Mouse (Mus musculus): ENCODE measurements around the gene Nceh1. TPM values are rescaled to one million over a fixed set of nuclear protein-coding genes. Genes with fewer than 3 reads are reported as not detected.

The Nceh1 gene
- polyA plus RNA-seq, 1 experiment from 2014 or later, result 3.0 TPM

GRCm38 (mm10) chr3:27249030-27249429, 66.3 kb downstream of the Nceh1 start:
- Histone ChIP-seq H3K4me1 (replicated peaks; ENCODE audit: control insufficient read depth, insufficient read depth, low read length) (no peaks in the 10 kb centered on the region), H3K9ac (ENCODE audit: low read depth, low read length) (no peak overlapping the region), H3K4me3 (ENCODE audit: low read depth, low read length) (no peak overlapping the region), H3K4me2 (replicated peaks; ENCODE audit: low read depth, low read length) (no peak overlapping the region), H3K27ac (ENCODE audit: low read depth, low read length) (no peak overlapping the region), H3K27me3 (ENCODE audit: control insufficient read depth, insufficient read depth, low read length) (no peaks in the 10 kb centered on the region), H3K9me3 (ENCODE audit: control insufficient read depth, low read length) (no peaks in the 10 kb centered on the region), H3K36me3 (ENCODE audit: control insufficient read depth, insufficient read depth, low read length) (no peaks in the 10 kb centered on the region)
- no peak for ATAC-seq (ENCODE audit: low FRiP score)
- WGBS, result 87% methylated on average over 9 of the region's 9 CpGs
- no peak for DNase-seq (ENCODE audit: low spot score)

GRCm38 (mm10) chr3:27250936-27251335, 68.2 kb downstream of the Nceh1 start:
- 52% methylated on average over 7 of the region's 7 CpGs for WGBS
- no peaks in the 10 kb centered on the region for H3K27me3 ChIP-seq (ENCODE audit: control insufficient read depth, insufficient read depth, low read length)
- no peak for ATAC-seq (ENCODE audit: low FRiP score)
- no peak overlapping the region for H3K9ac ChIP-seq (ENCODE audit: low read depth, low read length)
- H3K27ac ChIP-seq (ENCODE audit: low read depth, low read length), result no peak overlapping the region
- no peaks in the 10 kb centered on the region for H3K36me3 ChIP-seq (ENCODE audit: control insufficient read depth, insufficient read depth, low read length)
- H3K4me2 ChIP-seq (replicated peaks; ENCODE audit: low read depth, low read length), result no peak overlapping the region
- H3K9me3 ChIP-seq (ENCODE audit: control insufficient read depth, low read length), result no peaks in the 10 kb centered on the region
- no peaks in the 10 kb centered on the region for H3K4me1 ChIP-seq (replicated peaks; ENCODE audit: control insufficient read depth, insufficient read depth, low read length)
- no peak overlapping the region for H3K4me3 ChIP-seq (ENCODE audit: low read depth, low read length)
- peak; percentile 20 for DNase-seq (ENCODE audit: low spot score)

GRCm38 (mm10) chr3:27258461-27258860, 75.7 kb downstream of the Nceh1 start:
- H3K36me3 ChIP-seq (ENCODE audit: control insufficient read depth, insufficient read depth, low read length), result no peaks in the 10 kb centered on the region
- H3K4me1 ChIP-seq (replicated peaks; ENCODE audit: control insufficient read depth, insufficient read depth, low read length), result no peaks in the 10 kb centered on the region
- WGBS, result 85% methylated on average over 10 of the region's 10 CpGs

GRCm38 (mm10) chr3:27260393-27260792, 77.6 kb downstream of the Nceh1 start:
- Histone ChIP-seq H3K9ac (ENCODE audit: low read depth, low read length) (no peak overlapping the region), H3K4me3 (ENCODE audit: low read depth, low read length) (no peak overlapping the region), H3K27me3 (ENCODE audit: control insufficient read depth, insufficient read depth, low read length) (no peaks in the 10 kb centered on the region), H3K27ac (ENCODE audit: low read depth, low read length) (no peak overlapping the region), H3K4me1 (replicated peaks; ENCODE audit: control insufficient read depth, insufficient read depth, low read length) (no peaks in the 10 kb centered on the region), H3K36me3 (ENCODE audit: control insufficient read depth, insufficient read depth, low read length) (no peaks in the 10 kb centered on the region), H3K4me2 (replicated peaks; ENCODE audit: low read depth, low read length) (no peak overlapping the region), H3K9me3 (ENCODE audit: control insufficient read depth, low read length) (no peaks in the 10 kb centered on the region)
- DNase-seq (ENCODE audit: low spot score), result no peak
- WGBS, result 93% methylated on average over 2 of the region's 2 CpGs
- no peak for ATAC-seq (ENCODE audit: low FRiP score)

More at GRCm38 (mm10) chr3:27258461-27258860, 75.7 kb downstream of the Nceh1 start:
- H3K9me3 ChIP-seq (ENCODE audit: control insufficient read depth, low read length), result no peaks in the 10 kb centered on the region
- no peak overlapping the region for H3K4me2 ChIP-seq (replicated peaks; ENCODE audit: low read depth, low read length)
- H3K27ac ChIP-seq (ENCODE audit: low read depth, low read length), result no peak overlapping the region
- no peak overlapping the region for H3K9ac ChIP-seq (ENCODE audit: low read depth, low read length)
- ATAC-seq (ENCODE audit: low FRiP score), result no peak
- no peak overlapping the region for H3K4me3 ChIP-seq (ENCODE audit: low read depth, low read length)
- H3K27me3 ChIP-seq (ENCODE audit: control insufficient read depth, insufficient read depth, low read length), result no peaks in the 10 kb centered on the region
- DNase-seq (ENCODE audit: low spot score), result no peak

- ATAC-seq (ENCODE audit: low FRiP score) (no peak), DNase-seq (ENCODE audit: low spot score) (no peak)
- 94% methylated on average over 5 of the region's 5 CpGs for WGBS
- H3K36me3 ChIP-seq (ENCODE audit: control insufficient read depth, insufficient read depth, low read length), result no peaks in the 10 kb centered on the region
- H3K9me3 ChIP-seq (ENCODE audit: control insufficient read depth, low read length), result no peaks in the 10 kb centered on the region
- no peaks in the 10 kb centered on the region for H3K27me3 ChIP-seq (ENCODE audit: control insufficient read depth, insufficient read depth, low read length)
- H3K4me1 ChIP-seq (replicated peaks; ENCODE audit: control insufficient read depth, insufficient read depth, low read length), result no peaks in the 10 kb centered on the region
- no peak overlapping the region for H3K27ac ChIP-seq (ENCODE audit: low read depth, low read length)
- no peak overlapping the region for H3K4me3 ChIP-seq (ENCODE audit: low read depth, low read length)
- no peak overlapping the region for H3K9ac ChIP-seq (ENCODE audit: low read depth, low read length)
- H3K4me2 ChIP-seq (replicated peaks; ENCODE audit: low read depth, low read length), result no peak overlapping the region
Observed at GRCm38 (mm10) chr3:27267327-27267726, 84.6 kb downstream of the Nceh1 start.

- Histone ChIP-seq H3K27me3 (ENCODE audit: control insufficient read depth, insufficient read depth, low read length) (no peaks in the 10 kb centered on the region), H3K36me3 (ENCODE audit: control insufficient read depth, insufficient read depth, low read length) (no peaks in the 10 kb centered on the region), H3K4me2 (replicated peaks; ENCODE audit: low read depth, low read length) (no peak overlapping the region), H3K27ac (ENCODE audit: low read depth, low read length) (no peak overlapping the region), H3K9me3 (ENCODE audit: control insufficient read depth, low read length) (no peaks in the 10 kb centered on the region), H3K4me1 (replicated peaks; ENCODE audit: control insufficient read depth, insufficient read depth, low read length) (no peaks in the 10 kb centered on the region), H3K9ac (ENCODE audit: low read depth, low read length) (no peak overlapping the region), H3K4me3 (ENCODE audit: low read depth, low read length) (no peak overlapping the region)
- DNase-seq (ENCODE audit: low spot score) (no peak), ATAC-seq (ENCODE audit: low FRiP score) (no peak)
- 76% methylated on average over 4 of the region's 4 CpGs for WGBS
Observed at GRCm38 (mm10) chr3:27267887-27268286, 85.1 kb downstream of the Nceh1 start.

GRCm38 (mm10) chr3:27269151-27269550, 86.4 kb downstream of the Nceh1 start:
- Histone ChIP-seq H3K9me3 (ENCODE audit: control insufficient read depth, low read length) (no peaks in the 10 kb centered on the region), H3K4me2 (replicated peaks; ENCODE audit: low read depth, low read length) (no peak overlapping the region), H3K4me1 (replicated peaks; ENCODE audit: control insufficient read depth, insufficient read depth, low read length) (no peaks in the 10 kb centered on the region), H3K27ac (ENCODE audit: low read depth, low read length) (no peak overlapping the region), H3K4me3 (ENCODE audit: low read depth, low read length) (no peak overlapping the region), H3K36me3 (ENCODE audit: control insufficient read depth, insufficient read depth, low read length) (no peaks in the 10 kb centered on the region), H3K9ac (ENCODE audit: low read depth, low read length) (no peak overlapping the region), H3K27me3 (ENCODE audit: control insufficient read depth, insufficient read depth, low read length) (no peaks in the 10 kb centered on the region)
- ATAC-seq (ENCODE audit: low FRiP score) (no peak), DNase-seq (ENCODE audit: low spot score) (no peak)
- 90% methylated on average over 4 of the region's 4 CpGs for WGBS

- H3K27me3 ChIP-seq (ENCODE audit: control insufficient read depth, insufficient read depth, low read length), result no peaks in the 10 kb centered on the region
- no peak overlapping the region for H3K4me3 ChIP-seq (ENCODE audit: low read depth, low read length)
- H3K36me3 ChIP-seq (ENCODE audit: control insufficient read depth, insufficient read depth, low read length), result no peaks in the 10 kb centered on the region
- 40% methylated on average over 11 of the region's 11 CpGs for WGBS
- no peak overlapping the region for H3K27ac ChIP-seq (ENCODE audit: low read depth, low read length)
- no peaks in the 10 kb centered on the region for H3K9me3 ChIP-seq (ENCODE audit: control insufficient read depth, low read length)
- ATAC-seq (ENCODE audit: low FRiP score), result no peak
- no peak overlapping the region for H3K4me2 ChIP-seq (replicated peaks; ENCODE audit: low read depth, low read length)
- H3K9ac ChIP-seq (ENCODE audit: low read depth, low read length), result no peak overlapping the region
- no peak for DNase-seq (ENCODE audit: low spot score)
- no peaks in the 10 kb centered on the region for H3K4me1 ChIP-seq (replicated peaks; ENCODE audit: control insufficient read depth, insufficient read depth, low read length)
Observed at GRCm38 (mm10) chr3:27270160-27270962, 87.6 kb downstream of the Nceh1 start.

All from hindbrain, embryonic 11.5 days (tissue).